Mouse (Mus musculus): ENCODE results near the gene Sdc4.

Sdc4 gene

DNA sequence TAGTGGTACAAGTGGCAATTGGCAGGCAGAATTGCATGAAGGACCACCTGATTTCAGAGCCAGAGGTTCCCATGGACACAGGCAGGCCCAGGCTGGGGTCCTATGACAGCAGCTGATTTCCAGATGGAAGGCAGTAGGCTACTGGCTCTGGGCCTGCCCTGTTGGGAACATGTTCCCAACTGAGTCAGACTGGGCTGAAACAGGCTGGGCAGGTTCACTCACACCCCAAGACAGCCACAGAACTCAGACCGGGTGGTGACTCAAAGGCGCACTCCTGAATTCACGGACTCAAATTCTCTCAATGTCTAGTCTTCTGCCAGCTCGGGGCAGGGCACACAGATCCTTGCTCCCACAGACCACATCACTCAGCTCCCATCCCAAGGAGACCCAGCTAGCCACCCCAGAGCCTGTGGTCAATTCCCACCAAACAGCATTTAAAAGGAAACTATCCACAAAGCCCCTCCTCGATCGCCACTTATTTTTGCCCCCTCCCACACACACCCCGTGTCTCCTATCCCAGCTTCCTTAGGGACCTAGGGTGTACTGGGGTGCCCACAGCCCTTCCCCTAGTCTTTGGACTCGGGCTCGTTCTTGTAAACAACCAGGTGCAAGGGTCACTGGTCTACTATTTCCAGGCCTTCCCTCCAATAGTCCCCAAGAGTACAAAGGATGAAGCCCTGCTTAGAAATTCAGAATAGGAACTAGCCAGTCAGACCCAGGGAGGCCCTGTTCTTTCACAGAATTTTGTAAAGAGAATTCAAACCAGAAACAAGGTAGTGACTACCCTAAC is 11.8 kb downstream of the Sdc4 start:
- no peak for DNase-seq

DNA sequence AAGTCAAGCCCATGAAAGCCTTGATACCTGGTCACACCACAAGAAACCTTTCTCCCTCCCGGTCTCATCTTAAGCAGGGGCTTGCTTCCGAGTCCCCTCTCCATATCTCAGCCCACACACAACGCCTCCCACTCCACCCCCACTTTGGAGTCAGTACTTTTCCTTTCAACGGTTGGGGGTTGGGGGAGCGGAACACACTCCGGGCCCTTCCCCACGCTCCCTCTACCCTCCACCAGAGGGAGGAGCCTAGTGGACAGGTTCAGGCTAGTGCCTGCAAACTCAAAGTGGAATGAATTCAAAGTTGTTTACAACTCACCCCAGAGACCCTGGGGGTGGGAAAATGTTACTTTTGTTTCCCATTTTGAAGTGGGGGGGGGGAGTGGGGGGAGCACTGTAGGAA is 13.0 kb downstream of the Sdc4 start:
- DNase-seq: no peak

DNA sequence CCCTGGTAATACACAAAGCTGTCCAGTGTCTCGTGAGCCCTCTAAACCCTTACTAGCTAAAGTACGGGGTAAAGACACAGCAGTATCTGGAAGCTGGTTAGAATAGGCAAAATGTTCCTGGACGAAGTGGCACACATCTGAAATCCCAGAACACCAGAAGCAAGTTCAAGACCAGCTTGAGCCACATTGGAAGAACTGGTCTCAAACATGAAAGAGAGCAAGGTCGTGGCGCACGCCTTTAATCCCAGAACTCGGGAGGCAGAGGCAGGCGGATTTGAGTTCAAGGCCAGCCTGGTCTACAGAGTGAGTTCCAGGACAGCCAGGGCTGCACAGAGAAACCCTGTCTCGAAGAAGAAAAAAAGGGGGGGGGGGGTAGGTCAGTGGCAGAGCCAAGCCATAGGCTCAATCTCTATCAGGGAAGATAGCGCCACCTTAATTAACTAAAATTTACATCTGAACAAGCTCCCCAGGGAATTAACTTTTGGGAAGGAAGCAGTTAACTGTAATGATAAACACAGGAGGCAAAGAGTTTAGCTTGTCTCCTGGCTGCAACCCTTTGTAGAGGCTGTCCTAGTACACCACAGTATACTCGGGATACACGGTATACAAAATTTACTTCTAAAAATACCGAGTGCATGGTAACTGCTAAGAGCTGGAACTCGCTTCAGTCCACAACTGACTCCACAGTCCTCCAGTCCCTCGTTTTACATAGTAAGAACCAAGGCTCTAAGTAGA is 13.6 kb downstream of the Sdc4 start:
- no peak for DNase-seq

DNA sequence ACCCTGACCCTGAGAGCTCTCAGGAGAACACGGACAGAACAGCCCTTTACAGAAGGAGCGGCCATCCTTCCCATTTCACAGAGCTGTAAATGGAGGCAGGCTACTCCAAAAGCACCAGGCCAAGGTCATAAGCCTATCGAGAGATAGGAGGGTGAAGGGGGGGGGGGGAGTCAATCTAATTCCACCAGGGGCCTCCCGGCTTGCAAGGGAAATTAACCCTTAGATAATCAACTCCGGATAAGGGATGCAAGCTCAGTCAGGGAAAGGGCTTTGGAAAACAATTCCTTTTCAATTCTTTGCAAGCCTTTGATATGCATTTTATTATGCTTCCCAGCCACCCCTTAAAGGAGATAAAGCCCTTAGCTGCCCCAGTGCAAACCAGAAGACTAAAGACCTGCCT is 15.2 kb downstream of the Sdc4 start:
- DNase-seq: no peak

DNA sequence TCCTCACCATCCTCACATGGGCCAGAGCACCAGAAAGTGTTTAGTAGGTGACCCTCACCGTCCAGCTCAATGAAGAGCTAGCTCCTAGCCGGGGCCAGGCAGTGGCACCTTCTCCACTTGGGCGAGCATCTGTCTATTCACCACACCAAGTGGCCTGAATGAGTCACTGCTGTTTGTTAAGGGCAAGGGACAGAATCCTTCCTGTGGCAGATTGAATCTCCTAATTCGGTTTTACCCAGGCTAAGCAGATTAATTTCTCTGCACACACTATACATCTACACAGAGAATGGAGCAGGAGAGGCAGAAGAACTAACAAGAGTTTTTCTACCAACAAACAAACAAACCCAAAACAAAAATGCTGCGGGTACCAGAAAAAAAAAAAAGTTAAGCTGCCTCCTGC is 16.7 kb downstream of the Sdc4 start:
- DNase-seq: no peak

DNA sequence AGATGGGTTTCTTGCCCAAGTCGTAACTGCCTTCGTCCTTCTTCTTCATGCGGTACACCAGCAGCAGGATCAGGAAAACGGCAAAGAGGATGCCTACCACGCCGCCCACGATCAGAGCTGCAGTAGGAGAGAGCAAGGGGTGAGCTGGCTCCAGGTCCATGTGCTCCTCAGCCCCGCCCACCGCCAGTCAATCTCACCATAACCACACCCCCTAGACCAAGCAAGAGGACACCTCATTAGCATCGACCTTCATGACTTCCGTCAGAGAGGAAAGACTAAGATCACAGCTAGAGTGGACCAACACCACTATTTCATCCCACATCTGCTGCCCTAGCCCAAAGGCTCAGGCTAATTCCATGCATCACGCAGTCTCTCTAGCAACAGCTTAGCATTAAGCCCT is 17.6 kb downstream of the Sdc4 start:
- DNase-seq: no peak

DNA sequence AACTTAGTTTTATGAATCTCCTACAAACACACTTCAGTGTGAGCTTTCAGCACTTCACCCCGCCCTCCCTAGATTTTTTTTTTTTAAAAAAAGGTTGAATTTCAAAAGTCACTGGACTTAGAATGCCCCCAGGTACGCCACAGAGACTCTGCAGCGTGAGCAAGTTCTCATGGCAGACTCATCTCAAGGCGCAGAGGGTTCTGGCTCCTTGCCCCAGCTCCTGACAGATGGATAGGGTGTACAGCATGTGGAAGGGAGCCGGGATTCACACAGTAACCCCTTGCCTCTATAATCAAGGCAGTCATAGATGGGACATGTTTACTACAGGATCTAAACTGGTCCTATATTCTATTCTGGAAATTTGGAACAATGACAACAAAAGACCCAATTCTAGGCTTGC is 18.3 kb downstream of the Sdc4 start:
- DNase-seq: peak; percentile 66 to 74

DNA sequence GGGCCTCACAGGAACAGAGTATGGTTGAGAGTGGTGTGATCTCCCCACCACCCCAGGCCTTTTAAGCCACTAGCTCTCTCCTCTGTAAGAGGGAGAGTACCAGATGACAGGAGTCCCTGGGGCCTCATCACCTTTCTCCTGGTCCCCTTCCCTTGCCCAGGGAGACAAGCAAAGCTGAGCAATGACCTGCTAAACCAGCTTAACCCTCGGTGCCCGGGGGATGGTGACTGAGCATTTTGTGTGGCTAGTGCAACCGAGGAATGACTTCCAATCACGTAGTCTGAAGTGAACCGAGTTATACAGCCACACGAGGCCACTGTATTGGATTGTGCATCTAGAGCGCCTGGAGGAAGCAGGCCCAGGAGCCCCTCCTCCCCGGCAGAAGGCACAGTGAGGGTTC is 19.3 kb downstream of the Sdc4 start:
- DNase-seq: no peak

DNA sequence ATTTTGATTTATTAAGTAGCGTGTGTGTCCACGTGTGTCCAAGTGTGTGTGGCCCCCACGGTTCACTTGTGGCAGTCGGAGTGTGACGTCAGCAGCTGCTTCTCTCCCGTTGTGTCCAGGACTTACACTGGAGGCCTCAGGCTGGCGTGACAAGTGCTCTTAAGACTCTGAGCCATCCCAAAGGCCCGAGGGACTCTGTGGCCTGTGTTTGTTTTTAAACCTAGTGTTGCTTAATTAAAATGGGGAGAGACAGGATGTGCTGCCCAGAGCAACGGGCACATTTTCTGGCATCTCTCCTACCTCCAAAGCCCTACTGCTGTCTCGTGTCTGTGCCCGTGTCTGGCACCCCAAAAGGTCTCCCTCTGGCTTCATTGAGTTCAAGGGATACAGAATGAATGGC is 20.2 kb downstream of the Sdc4 start:
- DNase-seq: no peak

DNA sequence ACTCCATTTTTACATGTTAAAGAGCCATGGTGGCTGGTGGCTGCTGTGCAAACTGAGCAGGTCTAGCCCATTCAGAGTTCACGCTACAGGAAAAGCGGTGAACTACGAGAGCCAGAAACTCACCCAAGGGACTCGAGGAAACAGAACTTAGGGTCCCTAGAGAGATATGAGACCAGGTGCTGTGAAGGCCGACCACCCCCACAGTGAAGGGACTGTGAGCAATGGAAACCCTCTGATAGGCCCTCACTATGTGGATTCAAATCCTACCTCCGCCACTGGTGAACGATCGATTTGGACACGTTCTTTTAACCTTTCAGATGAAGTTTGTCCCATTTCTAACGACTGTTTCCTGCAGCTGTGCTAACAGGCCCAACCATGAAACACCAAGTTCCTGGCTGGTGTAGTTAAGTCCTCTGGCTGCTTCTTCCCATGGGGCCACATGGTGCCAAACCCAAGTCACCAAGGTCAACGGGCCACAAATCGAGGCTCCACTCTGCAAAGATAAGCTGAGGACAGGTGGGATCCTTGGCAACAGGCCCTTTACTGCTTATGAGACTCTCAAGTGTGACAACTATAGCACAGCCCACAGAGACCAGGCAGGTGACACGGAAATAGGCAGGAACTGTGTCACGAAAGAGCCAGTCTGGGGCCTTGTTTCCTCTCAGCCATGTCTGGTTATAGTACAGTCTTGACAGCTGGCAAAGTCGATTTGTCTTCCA is 20.9 kb downstream of the Sdc4 start:
- no peak for DNase-seq

DNA sequence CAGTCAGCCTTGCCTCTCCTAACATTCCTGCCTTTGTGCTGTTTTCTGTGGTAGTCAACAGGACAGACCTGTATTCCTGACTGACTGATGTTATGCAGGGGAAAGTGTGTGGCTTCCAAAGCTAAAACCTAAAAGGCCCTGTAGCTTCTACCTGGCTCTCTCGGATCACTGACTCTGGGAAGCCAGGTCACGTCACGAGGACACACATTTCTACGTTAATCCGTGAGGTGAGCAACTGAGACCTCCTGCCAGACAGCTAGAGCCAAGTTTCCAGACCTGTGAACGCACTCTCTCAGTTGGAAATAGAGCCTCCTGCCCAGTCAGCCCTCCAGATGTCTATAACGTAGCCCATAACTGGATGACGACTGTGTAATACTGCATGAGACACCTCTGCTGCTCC is 21.7 kb downstream of the Sdc4 start:
- DNase-seq: no peak

DNA sequence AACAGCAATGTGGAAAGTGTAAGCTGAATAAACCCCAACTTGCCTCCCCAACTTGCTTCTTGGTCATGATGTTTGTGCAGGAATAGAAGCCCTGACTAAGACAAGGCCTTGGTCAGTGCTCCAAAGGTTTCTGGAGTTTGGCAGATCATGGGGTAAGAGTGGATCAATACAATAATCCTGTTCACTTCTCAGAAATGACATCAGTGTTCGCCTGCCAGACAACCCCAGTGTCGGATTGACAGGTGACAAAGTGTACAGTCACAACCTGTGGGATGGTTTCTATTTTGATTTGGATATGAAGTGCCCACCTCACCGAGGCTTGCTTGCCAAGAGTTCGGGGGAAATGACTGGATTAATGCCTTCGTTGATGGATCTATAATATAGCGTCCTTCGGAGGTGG is 22.4 kb downstream of the Sdc4 start:
- DNase-seq: no peak

DNA sequence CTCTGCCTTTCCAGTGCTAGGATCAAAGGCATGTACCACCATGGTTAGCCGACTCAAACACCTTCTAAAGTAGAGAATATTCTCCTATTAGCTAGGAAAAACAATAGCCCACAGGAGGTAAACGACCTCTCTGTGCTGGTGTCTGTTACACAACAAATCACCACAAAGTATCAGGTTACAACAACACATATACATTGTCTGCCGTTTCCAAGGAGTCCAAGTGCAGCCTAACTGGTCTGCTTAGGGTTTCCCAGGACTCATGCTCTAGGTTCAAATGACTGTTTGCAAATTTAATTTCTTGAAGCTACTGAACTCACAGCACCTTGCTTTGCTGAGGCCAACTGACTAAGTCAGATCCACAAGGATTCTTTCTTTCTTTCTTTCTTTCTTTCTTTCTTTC is 24.2 kb downstream of the Sdc4 start:
- no peak for DNase-seq

DNA sequence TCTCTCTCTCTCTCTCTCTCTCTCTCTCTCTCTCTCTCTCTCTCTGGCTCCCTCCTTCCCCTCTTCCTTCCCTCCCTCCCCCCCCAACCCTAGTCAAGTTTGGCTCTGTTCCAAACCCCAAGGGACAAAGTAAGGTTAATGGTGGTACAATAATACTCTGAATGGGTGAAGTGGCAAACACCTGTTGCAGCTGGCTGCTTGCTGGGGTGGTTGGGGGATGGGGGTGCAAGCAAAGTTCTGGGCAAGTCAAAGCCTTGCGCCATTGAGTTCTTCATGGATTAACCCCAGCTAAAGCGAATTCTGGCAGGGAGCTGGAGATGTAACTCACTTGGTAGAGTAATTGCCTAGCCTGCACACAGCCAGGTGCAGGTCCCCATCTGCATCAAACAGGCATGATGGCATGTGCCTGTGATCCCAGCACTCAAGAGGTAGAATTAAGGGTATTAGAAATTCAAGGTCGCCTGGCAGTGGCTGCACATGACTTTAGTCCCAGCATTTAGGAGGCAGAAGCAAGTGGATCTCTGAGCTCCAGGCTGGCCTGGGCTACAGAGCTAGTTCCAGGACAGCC is 25.3 kb downstream of the Sdc4 start:
- DNase-seq: no peak

DNA sequence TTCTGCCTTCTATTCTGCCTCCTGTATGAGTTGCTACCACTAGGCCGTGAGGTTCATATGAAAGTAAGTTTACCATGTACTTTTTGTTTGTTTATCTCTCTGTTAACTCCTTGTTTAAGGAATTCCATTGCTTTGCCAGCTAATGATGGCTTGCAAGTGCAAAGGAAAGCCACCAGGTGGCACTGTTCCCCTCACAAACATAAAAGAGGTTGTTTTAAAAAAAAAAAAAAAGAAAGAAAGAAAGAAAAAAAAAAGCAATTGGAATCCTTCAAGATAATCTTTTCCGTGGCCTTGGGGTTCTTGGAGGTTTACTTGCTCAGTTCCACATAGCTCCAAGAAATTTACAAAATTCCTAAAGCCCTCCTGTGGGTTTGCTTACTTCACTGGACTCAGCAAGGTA is 26.5 kb downstream of the Sdc4 start:
- DNase-seq: peak; percentile 43 to 61

DNA sequence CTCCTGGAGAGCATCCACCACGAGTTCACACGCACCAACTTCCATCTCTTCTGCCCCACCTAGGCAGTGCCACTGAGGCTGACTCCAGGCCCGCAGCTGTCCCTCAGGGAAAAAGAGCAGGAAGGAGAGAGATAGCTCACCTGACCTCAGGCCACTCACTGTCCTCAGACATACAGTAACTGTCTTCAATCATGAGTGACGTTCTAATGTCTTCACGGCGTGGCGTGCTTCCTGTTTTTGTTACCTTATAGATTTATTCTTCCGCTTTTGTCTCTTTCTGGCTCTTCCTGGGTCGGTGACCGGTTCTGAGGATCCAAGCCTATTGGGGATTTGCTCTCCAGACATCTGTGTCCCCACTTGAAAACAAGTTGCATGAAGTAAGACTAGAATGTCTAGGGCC is 29.1 kb downstream of the Sdc4 start:
- DNase-seq: no peak

DNA sequence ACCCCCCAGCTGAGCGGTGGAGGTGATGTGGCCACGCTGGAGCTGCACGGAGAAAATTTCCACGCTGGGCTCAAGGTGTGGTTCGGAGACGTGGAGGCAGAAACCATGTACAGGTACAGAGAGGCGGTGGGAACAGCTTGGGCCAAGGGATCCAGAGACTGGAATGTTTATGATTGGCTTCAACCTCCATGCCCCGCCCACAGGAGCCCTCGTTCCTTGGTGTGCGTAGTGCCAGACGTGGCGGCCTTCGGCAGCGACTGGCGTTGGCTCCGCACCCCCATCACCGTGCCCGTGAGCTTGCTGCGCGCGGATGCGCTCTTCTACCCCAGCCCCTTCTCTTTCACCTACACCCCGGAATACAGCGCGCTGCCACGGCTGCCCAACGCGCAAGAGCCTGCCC is 29.5 kb downstream of the Sdc4 start:
- no peak for DNase-seq

DNA sequence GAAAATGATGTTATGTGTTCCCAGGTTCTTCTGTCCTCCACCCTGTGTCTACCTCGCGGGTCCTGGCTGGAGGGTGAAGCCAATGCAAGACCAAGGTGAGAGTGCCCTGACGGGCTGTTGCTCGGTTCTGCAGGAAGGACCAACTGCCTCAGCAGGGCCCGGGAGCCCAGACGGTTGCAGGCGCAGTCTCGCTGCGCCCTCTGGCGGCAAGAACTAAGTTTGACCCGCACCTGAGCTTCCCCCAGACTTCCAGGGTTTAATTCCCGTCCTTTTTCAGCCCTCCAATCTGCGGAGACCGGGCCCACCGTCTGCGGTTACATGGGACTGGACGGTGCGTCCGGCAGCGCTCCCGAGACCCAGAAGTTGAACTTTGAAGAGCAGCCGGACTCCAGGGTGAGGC is 36.0 kb downstream of the Sdc4 start:
- DNase-seq: peak; percentile 83 to 85

DNA sequence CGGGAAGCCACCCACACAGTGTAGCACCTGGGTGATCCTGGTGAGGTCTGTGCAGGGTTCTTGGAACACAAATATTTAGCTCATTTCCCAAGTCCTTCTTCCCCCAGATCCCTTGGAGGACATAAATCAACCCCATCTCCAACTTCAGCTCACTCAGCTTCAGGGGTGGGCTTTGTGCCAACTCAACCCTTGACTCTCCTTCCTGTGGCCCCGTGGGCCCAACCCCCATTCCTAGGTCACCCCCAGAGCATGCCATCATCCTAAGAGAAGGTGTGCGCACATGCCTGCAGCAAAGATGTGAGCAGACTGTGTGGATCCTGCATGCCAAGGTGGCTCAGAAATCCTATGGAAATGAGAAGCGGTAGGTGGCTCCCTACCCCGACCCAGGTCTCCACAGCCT is 38.2 kb downstream of the Sdc4 start:
- no peak for DNase-seq

DNA sequence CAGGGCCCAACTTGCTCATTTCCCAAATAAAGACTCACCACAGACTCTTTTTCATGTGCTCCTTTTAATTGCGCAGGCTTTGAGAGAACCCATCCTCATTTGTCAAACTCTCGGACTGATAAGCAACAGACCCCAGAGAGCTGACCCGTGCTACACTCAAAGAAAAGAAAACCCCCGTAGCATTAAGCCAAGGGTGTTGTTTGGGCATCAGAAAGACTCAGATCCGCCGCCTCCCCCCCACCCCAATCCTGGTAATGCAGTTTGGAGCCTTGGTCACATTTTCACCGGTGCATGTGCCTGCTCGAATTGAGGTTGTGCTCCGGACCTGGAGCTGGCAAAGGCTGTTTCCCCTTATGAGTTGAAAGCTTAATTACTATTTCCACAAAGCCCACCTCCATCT is 38.6 kb downstream of the Sdc4 start, which contains the start of gene Matn4:
TSS of gene Matn4 (minus strand) at position 101 of the 400 bp plus-strand sequence.
- DNase-seq: no peak

DNA sequence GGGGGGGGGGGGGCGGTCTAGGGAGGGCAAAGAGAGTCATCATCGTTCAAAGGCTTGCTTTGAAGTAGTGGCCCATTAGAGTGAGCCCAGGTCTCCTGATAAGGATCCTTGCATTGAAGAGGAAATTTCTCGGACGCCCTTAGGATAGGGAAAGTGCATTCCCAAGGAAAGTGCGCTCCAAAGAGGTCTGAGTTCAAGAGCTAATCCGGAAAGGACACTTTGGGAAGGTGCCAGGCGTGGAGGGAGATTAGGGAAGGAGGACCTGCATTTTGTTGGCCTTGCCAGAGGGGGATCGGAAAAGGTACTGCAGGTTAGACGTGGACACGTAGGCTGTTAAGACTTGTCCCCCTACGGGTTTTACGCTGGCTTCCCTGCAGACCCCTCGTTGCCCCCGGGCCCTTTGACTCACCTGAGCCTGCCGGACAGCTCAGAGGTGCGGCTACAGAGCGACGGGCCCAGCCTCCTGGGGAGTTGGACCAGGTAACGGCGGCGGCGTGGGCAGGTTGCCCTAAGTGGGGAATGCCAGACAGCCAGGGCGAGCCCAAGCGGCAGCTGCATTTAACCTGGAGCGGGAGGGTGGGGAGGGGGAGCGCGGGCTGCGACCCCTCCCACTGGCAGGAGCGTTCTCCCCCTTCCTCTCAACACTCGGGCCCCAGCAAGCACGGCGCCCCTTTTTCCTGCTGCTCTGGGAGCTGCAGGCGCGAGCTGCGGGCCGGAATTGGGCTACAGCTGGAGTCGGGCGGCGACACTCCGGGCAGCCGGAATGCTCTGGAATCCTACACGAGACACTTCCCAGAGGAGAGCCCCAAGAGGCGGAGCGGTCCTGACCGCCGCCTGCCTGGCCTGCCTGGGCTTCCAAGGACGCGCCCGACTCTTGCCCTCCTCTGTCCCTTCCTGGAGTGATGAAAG is 39.4 kb downstream of the Sdc4 start:
- peak in 1 of 2 experiments; percentile 41 for DNase-seq

DNA sequence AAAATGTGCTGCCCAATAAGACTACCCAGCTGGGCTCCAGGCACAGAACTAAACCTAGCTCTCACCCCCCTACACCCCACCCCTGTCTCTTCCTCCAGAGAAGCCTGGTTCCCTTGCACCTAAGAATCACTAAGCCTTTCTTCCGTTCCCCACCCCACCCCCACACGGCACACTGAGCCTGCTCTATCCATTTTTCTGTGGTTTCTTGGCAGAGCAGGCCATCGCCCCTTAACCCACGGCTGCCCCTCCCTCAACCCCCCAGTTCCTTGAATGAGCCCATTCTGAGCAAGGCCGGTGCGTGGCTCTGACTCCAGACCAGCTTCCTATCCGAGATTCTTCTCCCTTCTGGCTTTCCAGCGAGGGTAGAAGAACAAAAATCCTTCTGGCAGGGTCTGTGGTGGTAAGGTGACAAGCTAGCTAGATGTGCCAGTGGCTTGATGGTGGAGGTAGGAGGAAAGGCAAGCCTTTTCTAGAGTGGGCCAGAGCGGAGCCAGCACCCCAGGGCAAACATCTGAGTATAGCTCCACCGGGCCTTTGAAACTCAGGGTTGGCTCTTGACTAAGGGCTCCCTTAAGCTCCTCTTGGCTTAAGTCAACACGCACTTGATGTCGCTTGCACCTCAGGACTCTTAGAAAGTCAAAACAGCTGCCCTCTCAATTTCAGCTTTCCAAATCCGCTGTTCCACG is 40.1 kb downstream of the Sdc4 start:
- DNase-seq: peak in 1 of 2 experiments; percentile 35

Measured in cerebellum, postnatal 14 days (tissue).